Mouse (Mus musculus) spleen, adult 18-20 months (tissue): Measurements from ENCODE around the gene Isl1.

ENCODE experiments used
- DNase-seq, 2 experiments: peaks; one replicate each; pipeline ENCODE4 v3.0.0; 2022; ENCODE audit warnings: mixed read lengths in 2 of 2

Isl1 gene

DNA sequence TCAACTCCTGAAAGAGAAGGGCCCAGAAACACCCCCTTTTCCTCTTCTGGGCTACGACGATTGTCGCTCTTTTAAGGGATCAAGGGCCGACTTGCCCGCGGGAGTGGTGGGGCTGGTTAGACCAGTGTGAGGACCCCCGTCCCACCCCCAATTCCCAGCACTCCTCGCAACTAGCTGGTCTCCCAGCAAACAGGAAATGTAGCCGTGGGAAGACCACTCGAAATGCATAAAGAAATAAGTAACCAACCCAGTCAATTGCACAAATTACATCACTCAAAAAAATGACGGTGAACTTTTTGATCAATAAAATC is 15.4 kb downstream of the Isl1 start:
- no peak for DNase-seq

DNA sequence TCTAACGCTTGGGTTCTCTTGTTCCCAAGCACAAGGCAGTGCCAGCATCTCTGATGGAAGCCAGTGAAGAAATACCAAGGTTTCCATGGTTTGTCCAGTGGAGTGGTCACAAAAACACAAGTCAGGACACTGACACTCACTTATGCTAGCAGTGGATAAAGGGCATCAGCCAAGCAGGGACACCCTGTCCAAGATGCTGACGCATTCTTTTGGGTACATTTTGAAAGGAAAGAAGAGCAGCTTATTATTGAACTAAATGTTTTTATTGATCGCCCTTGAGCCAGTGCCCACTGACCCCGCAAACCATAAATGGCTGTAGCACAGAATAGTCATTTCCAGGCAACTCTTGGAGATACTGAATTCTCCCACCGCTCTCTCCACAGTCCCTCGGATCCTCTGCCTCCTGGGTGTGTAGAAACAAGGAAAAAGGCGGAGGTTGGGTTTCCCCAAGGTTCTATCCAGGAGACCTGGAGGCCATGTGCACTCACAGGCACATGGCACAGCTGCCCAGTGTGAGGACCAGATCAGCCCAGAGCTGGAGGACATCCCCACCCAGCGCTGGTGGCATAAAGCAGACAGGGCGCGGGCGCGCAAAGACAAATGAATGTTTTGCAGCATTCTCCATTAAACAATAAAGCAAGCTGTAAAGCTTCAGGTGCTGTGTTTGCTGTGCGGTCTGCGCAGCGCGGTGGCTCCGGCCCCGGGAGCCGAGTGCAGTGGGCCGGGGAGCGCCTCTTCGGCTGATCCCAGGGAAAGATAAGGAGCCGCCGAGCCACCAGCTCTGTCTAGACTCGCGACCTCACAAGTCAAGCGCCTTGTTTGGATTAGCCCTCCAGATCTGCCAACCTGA is 16.0 kb downstream of the Isl1 start:
- DNase-seq = no peak

- no peak for DNase-seq
These were observed 19.8 kb downstream of the Isl1 start for GRCm38 (mm10) chr13:116289655-116290054.

DNA sequence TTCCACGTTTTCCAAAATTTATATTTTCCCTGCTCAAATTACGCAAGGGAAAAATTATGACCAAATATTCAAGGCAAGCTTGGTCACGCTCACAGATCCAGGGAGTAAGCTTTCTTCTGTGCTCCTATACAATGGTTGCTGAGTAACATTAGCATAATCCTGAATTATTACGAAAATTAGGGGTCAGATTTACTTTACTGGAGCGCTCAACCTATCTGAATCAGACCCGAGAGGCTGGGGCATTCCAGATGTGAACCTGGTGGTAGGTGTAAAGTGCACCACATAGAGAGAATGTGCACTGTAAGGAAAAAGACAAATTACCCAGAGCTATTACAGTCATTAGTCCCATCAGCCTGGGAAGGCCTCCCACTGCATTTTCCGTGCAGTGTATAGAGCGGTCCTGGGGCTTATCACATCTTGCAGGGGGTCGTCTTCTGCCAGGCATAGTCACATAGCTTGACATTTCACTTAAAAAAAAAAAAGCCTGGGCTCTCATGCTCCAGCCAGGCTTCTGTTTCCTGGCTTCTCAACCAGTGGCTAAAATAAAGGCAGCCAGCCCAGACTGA is 30.2 kb downstream of the Isl1 start:
- DNase-seq = no peak
